Mouse (Mus musculus) embryonic fibroblast, embryonic 13.5 days (primary cell): ENCODE data around the gene Pklr.

ENCODE experiments used
- CTCF ChIP-seq: IDR thresholded peaks from 2 replicates; pipeline ENCODE4 v1.5.1; 2011; ENCODE audit warnings: mild to moderate bottlenecking, control low read depth, low read length, moderate library complexity, borderline replicate concordance; ENCODE audit not compliant: insufficient read depth
- POLR2A ChIP-seq: IDR thresholded peaks from 2 replicates; pipeline ENCODE4 v1.6.1; 2011; ENCODE audit warnings: low read depth, mild to moderate bottlenecking, control low read depth, low read length, moderate library complexity

- no peak for TF ChIP-seq CTCF
- TF ChIP-seq POLR2A = no peak
These were observed 52.5 kb downstream of the Pklr start for GRCm38 (mm10) chr3:89188478-89188875.
